Mouse (Mus musculus) embryonic facial prominence, embryonic 15.5 days (tissue): ENCODE results near the gene Ppox. TPM values are rescaled to one million over a fixed set of nuclear protein-coding genes. Genes with fewer than 3 reads are reported as not detected.
A peak's percentile ranks its signal among the peaks of the same experiment; 100 is the strongest.
"Not testable (repeated sequence)": the region's sequence is repeated elsewhere in the genome, so short reads cannot be mapped to it uniquely, and the experiment has no call there.

ENCODE experiments used
- ATAC-seq: fragments of 200-750 bp; cut with Nextera tagmentation; 2 replicates; pipeline ENCODE4 v1.8.0; 2017; ENCODE audit warnings: low read depth, moderate TSS enrichment; ENCODE audit not compliant: insufficient number of reproducible peaks, low FRiP score, low TSS enrichment
- H3K27ac ChIP-seq: fragments of 300-500 bp; sonication (generic); replicated peaks from 2 replicates; pipeline ENCODE4 v1.5.1; 2015; ENCODE audit warnings: mild to moderate bottlenecking, inconsistent platforms
- H3K27me3 ChIP-seq: fragments of 300-500 bp; sonication (generic); 2 replicates; pipeline ENCODE4 v1.6.1; 2015; ENCODE audit warnings: inconsistent platforms
- H3K36me3 ChIP-seq: fragments of 300-500 bp; sonication (generic); 2 replicates; pipeline ENCODE4 v1.6.1; 2015; ENCODE audit warnings: mild to moderate bottlenecking, inconsistent platforms
- H3K4me1 ChIP-seq: fragments of 300-500 bp; sonication (generic); 2 replicates; pipeline ENCODE4 v1.6.1; 2015; ENCODE audit warnings: inconsistent platforms
- H3K4me2 ChIP-seq: fragments of 300-500 bp; sonication (generic); replicated peaks from 2 replicates; pipeline ENCODE4 v1.6.1; 2015; ENCODE audit warnings: mild to moderate bottlenecking, inconsistent platforms
- H3K4me3 ChIP-seq: fragments of 300-500 bp; sonication (generic); replicated peaks from 2 replicates; pipeline ENCODE4 v1.5.1; 2015; ENCODE audit warnings: mild to moderate bottlenecking, inconsistent platforms
- H3K9ac ChIP-seq: fragments of 300-500 bp; sonication (generic); 2 replicates; pipeline ENCODE4 v1.6.1; 2015; ENCODE audit warnings: inconsistent platforms
- H3K9me3 ChIP-seq: fragments of 300-500 bp; sonication (generic); replicated peaks from 2 replicates; pipeline ENCODE4 v1.6.1; 2016; ENCODE audit warnings: inconsistent platforms
- WGBS: fragments of 180-500 bp; shearing (Covaris S2); methylation state at CpG from one replicate; pipeline ENCODE4 v1.1.7; 2015; 5-methylcytosine and 5-hydroxymethylcytosine counted together
- polyA plus RNA-seq: library from polyadenylated mRNA; unstranded; fragments of >200 nt; fragmentation: Nextera tagmentation; extraction: Ambion mirVana; gene quantifications from 2 replicates; pipeline ENCODE4 v1.2.1, GENCODE M21; 2015

The Ppox gene
- polyA plus RNA-seq, 1 experiment from 2014 or later = 58.2 TPM

- Histone ChIP-seq H3K4me2 (no peak overlapping the region), H3K9ac (no peak overlapping the region), H3K9me3 (no peaks in the 10 kb centered on the region), H3K27me3 (no peaks in the 10 kb centered on the region), H3K36me3 (no peaks in the 10 kb centered on the region), H3K27ac (no peak overlapping the region), H3K4me1 (no peaks in the 10 kb centered on the region), H3K4me3 (no peak overlapping the region)
- no peak for ATAC-seq
- 61% methylated on average over 2 of the region's 2 CpGs for WGBS
Observed at GRCm38 (mm10) chr1:171309321-171309720, 28.3 kb upstream of the Ppox start.

GRCm38 (mm10) chr1:171306157-171306556 is 25.2 kb upstream of the Ppox start:
- ATAC-seq, H3K4me2 ChIP-seq, H3K36me3 ChIP-seq, H3K27ac ChIP-seq, H3K27me3 ChIP-seq, H3K4me1 ChIP-seq, H3K4me3 ChIP-seq, H3K9me3 ChIP-seq, H3K9ac ChIP-seq: not testable (repeated sequence)
- WGBS = 66% methylated on average over 5 of the region's 5 CpGs

- 69% methylated on average over 3 of the region's 3 CpGs for WGBS
- Histone ChIP-seq H3K4me2 (no peak overlapping the region), H3K27me3 (peaks cover 18% of the 10 kb centered on the region), H3K9me3 (no peaks in the 10 kb centered on the region), H3K4me3 (no peak overlapping the region), H3K36me3 (no peaks in the 10 kb centered on the region), H3K4me1 (peaks cover 7% of the 10 kb centered on the region), H3K9ac (no peak overlapping the region), H3K27ac (no peak overlapping the region)
- no peak for ATAC-seq
Observed at GRCm38 (mm10) chr1:171298226-171298625, 17.2 kb upstream of the Ppox start.

GRCm38 (mm10) chr1:171295063-171295402 is 14.0 kb upstream of the Ppox start:
- peaks cover 18% of the 10 kb centered on the region for H3K27me3 ChIP-seq
- peaks cover under 1% of the 10 kb centered on the region; the same call in 1 of the 2 replicates for H3K36me3 ChIP-seq
- no peak overlapping the region for H3K9ac ChIP-seq
- H3K4me1 ChIP-seq = peaks cover 18% of the 10 kb centered on the region
- ATAC-seq = no peak
- H3K4me3 ChIP-seq = peak overlapping the region; percentile 68
- H3K4me2 ChIP-seq = peak overlapping the region; percentile 62
- no peaks in the 10 kb centered on the region for H3K9me3 ChIP-seq
- H3K27ac ChIP-seq = peak overlapping the region; percentile 95
- 13% methylated on average over 3 of the region's 3 CpGs for WGBS

GRCm38 (mm10) chr1:171294298-171295062 is 13.5 kb upstream of the Ppox start, which contains the start of gene Ufc1:
TSS of gene Ufc1 (minus strand) at chr1:171295024.
- Histone ChIP-seq H3K27me3 (peaks cover 18% of the 10 kb centered on the region), H3K9ac (peak within 1 kb of the TSS; percentile 71), H3K4me3 (peak within 1 kb of the TSS; percentile 68), H3K27ac (peak within 1 kb of the TSS; percentile 95), H3K4me1 (peaks cover 18% of the 10 kb centered on the region), H3K9me3 (no peaks in the 10 kb centered on the region), H3K36me3 (peaks cover 6% of the 10 kb centered on the region; the same call in 1 of the 2 replicates), H3K4me2 (peak within 1 kb of the TSS; percentile 62)
- WGBS = under 1% methylated on average over 42 of the region's 42 CpGs
- ATAC-seq = peak; percentile 80

GRCm38 (mm10) chr1:171293906-171294297 is 12.9 kb upstream of the Ppox start:
- H3K4me3 ChIP-seq = peak overlapping the region; percentile 68
- peaks cover 19% of the 10 kb centered on the region for H3K4me1 ChIP-seq
- H3K4me2 ChIP-seq = peak overlapping the region; percentile 62
- peaks cover 11% of the 10 kb centered on the region; the same call in 1 of the 2 replicates for H3K36me3 ChIP-seq
- H3K27ac ChIP-seq = peak overlapping the region; percentile 95
- peak overlapping the region; percentile 71 for H3K9ac ChIP-seq
- WGBS = 34% methylated on average over 5 of the region's 5 CpGs
- H3K27me3 ChIP-seq = peaks cover 18% of the 10 kb centered on the region
- no peak for ATAC-seq
- H3K9me3 ChIP-seq = no peaks in the 10 kb centered on the region

- H3K36me3 ChIP-seq = peaks cover 16% of the 10 kb centered on the region; the same call in 1 of the 2 replicates
- H3K9ac ChIP-seq = no peak overlapping the region
- peaks cover 24% of the 10 kb centered on the region for H3K4me1 ChIP-seq
- no peaks in the 10 kb centered on the region for H3K9me3 ChIP-seq
- no peak overlapping the region for H3K27ac ChIP-seq
- peak overlapping the region; percentile 68 for H3K4me3 ChIP-seq
- peaks cover 13% of the 10 kb centered on the region; the same call in 1 of the 2 replicates for H3K27me3 ChIP-seq
- peak overlapping the region; percentile 62 for H3K4me2 ChIP-seq
- ATAC-seq = no peak
- 62% methylated on average over 3 of the region's 3 CpGs for WGBS
Observed at GRCm38 (mm10) chr1:171293351-171293750, 12.4 kb upstream of the Ppox start.

- no peak for ATAC-seq
- peak overlapping the region; percentile 78 for H3K27ac ChIP-seq
- WGBS = 55% methylated on average over 4 of the region's 4 CpGs
- H3K4me2 ChIP-seq = peak overlapping the region; percentile 60
- H3K4me1 ChIP-seq = peaks cover 42% of the 10 kb centered on the region
- H3K9ac ChIP-seq = 0 out of 2 replicates have a peak overlapping the region, but pooled peaks have one; percentile 93
- H3K4me3 ChIP-seq = peak overlapping the region; percentile 94
- H3K9me3 ChIP-seq = no peaks in the 10 kb centered on the region
- no peaks in the 10 kb centered on the region for H3K27me3 ChIP-seq
- H3K36me3 ChIP-seq = peaks cover 50% of the 10 kb centered on the region
Observed at GRCm38 (mm10) chr1:171288328-171288727, 7.3 kb upstream of the Ppox start.

GRCm38 (mm10) chr1:171287136-171288081 is 6.4 kb upstream of the Ppox start, which contains the start of gene Usp21:
TSS of gene Usp21 (minus strand) at chr1:171287991.
- peak; percentile 93 for ATAC-seq
- H3K4me3 ChIP-seq = peak within 1 kb of the TSS; percentile 94
- under 1% methylated on average over 49 of the region's 49 CpGs for WGBS
- peaks cover 54% of the 10 kb centered on the region for H3K36me3 ChIP-seq
- H3K27ac ChIP-seq = peak within 1 kb of the TSS; percentile 90
- H3K9ac ChIP-seq = peak within 1 kb of the TSS; percentile 93
- H3K4me2 ChIP-seq = peak within 1 kb of the TSS; percentile 60
- H3K27me3 ChIP-seq = no peaks in the 10 kb centered on the region
- no peaks in the 10 kb centered on the region for H3K9me3 ChIP-seq
- peaks cover 41% of the 10 kb centered on the region for H3K4me1 ChIP-seq

- Histone ChIP-seq H3K36me3 (peaks cover 60% of the 10 kb centered on the region), H3K4me1 (peaks cover 41% of the 10 kb centered on the region), H3K9me3 (no peaks in the 10 kb centered on the region), H3K9ac (no peak overlapping the region), H3K4me2 (peak overlapping the region; percentile 60), H3K27ac (no peak overlapping the region), H3K27me3 (no peaks in the 10 kb centered on the region), H3K4me3 (peak overlapping the region; percentile 94)
- ATAC-seq = no peak
- 86% methylated on average over 19 of the region's 19 CpGs for WGBS
Observed at GRCm38 (mm10) chr1:171286517-171286916, 5.5 kb upstream of the Ppox start.
